ENCODE assay signal across 9 mouse cellular contexts in the genomic region with DNA sequence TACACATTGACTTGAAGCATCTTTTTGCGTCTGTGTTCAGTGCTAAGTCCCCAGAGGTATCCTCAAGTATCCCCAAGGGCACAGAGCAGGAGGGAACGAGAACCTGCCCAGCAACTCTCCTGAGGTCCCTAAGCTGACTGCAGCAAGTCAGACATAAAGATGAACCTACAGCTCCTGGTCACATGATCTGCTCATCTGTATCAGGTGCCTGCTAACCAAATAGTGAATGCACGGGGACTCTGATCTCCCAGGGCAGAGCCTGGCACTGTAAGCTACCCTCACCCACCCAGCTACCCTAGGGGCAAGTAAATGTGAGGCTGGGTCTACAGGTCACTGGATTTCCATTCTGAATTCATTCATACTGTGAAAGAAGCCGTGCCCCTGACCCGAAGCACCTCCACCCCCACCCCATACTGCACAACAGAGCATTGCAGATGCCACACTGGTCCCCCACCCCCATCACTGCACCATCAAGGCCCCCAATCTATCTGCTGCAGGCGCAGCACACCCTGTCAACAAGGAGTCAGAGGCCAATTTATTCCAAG. TPM values are rescaled to one million over a fixed set of nuclear protein-coding genes. Genes with fewer than 3 reads are reported as not detected.
DNase-seq lines count a peak whose midpoint lies in the region; ATAC-seq lines count a peak whose summit lies in the region.
"Had no signal": no experiment of that assay in that cellular context is flagged by ENCODE, and none has a peak within 500 bp of the region (broad histone marks: within the 10 kb centered on the region; RNA-seq: fewer than 3 reads in every experiment).

No protein-coding gene starts in this region.

- DNase-seq in kidney, postnatal 36 days = no peak
- no peak for DNase-seq in embryonic facial prominence, embryonic 11.5 days (ENCODE audit: low spot score)
- peak; percentile 20 for DNase-seq in naive thymus-derived CD4-positive, alpha-beta T cell, adult 2 months (ENCODE audit: low read depth)
- DNase-seq in urinary bladder, postnatal 14 days (ENCODE audit: low spot score) = no peak
- no peak for DNase-seq in thymus, postnatal 25 days

- H3K4me1 ChIP-seq in kidney, embryonic 15.5 days = peaks cover 32% of the 10 kb centered on the region
- H3K4me1 ChIP-seq in embryonic facial prominence, embryonic 11.5 days (ENCODE audit: control insufficient read depth, insufficient read depth, low read length) = no peaks in the 10 kb centered on the region; the same call in none of the 2 replicates
- peaks cover 57% of the 10 kb centered on the region for H3K4me1 ChIP-seq in hindbrain, embryonic 16.5 days (ENCODE audit: control insufficient read depth, insufficient read depth, low read depth, low read length)

- H3K9me3 ChIP-seq in kidney, embryonic 15.5 days (replicated peaks) = no peaks in the 10 kb centered on the region
- H3K9me3 ChIP-seq in embryonic facial prominence, embryonic 11.5 days (replicated peaks; ENCODE audit: control insufficient read depth, low read length) = no peaks in the 10 kb centered on the region
- no peaks in the 10 kb centered on the region for H3K9me3 ChIP-seq in hindbrain, embryonic 16.5 days (ENCODE audit: control insufficient read depth, low read length)

- ATAC-seq in kidney, embryonic 15.5 days (replicated peaks; ENCODE audit: low FRiP score) = no peak
- no peak for ATAC-seq in embryonic facial prominence, embryonic 11.5 days (replicated peaks; ENCODE audit: insufficient number of reproducible peaks, low FRiP score, low TSS enrichment, low read depth)
- ATAC-seq in hindbrain, embryonic 16.5 days = 0 out of 2 replicates have a peak, but pooled peaks have one; percentile 2
- no peak for ATAC-seq in megakaryocyte-erythroid progenitor cell, adult 5-6 weeks (replicated peaks; ENCODE audit: low FRiP score, low TSS enrichment, poor library complexity, severe bottlenecking)

- H3K27me3 ChIP-seq in kidney, embryonic 15.5 days = peaks cover 80% of the 10 kb centered on the region
- peaks cover 59% of the 10 kb centered on the region for H3K27me3 ChIP-seq in embryonic facial prominence, embryonic 11.5 days (ENCODE audit: control insufficient read depth, insufficient read depth, low read length)
- H3K27me3 ChIP-seq in hindbrain, embryonic 16.5 days (replicated peaks; ENCODE audit: control insufficient read depth, insufficient read depth, low read length) = no peaks in the 10 kb centered on the region

- H3K27ac ChIP-seq in kidney, embryonic 15.5 days = no peak overlapping the region
- no peak overlapping the region for H3K27ac ChIP-seq in embryonic facial prominence, embryonic 11.5 days (replicated peaks; ENCODE audit: low read depth, low read length)
- H3K27ac ChIP-seq in hindbrain, embryonic 16.5 days (ENCODE audit: low read depth, low read length) = peak overlapping the region; percentile 96

- 0 out of 2 replicates have a peak overlapping the region, but pooled peaks have one; percentile 67 for H3K9ac ChIP-seq in kidney, embryonic 15.5 days
- H3K9ac ChIP-seq in embryonic facial prominence, embryonic 11.5 days (replicated peaks; ENCODE audit: low read length) = peak overlapping the region; percentile 61; the same call in 1 of the 2 replicates
- H3K9ac ChIP-seq in hindbrain, embryonic 16.5 days (ENCODE audit: low read depth, low read length) = peak overlapping the region; percentile 98

- H3K4me2 ChIP-seq in kidney, embryonic 15.5 days = peak overlapping the region; percentile 98
- peak overlapping the region; percentile 19; the same call in 1 of the 2 replicates for H3K4me2 ChIP-seq in embryonic facial prominence, embryonic 11.5 days (ENCODE audit: low read depth, low read length)
- H3K4me2 ChIP-seq in hindbrain, embryonic 16.5 days (ENCODE audit: low read length) = peak overlapping the region; percentile 89

- H3K36me3 ChIP-seq in kidney, embryonic 15.5 days = no peaks in the 10 kb centered on the region
- H3K36me3 ChIP-seq in embryonic facial prominence, embryonic 11.5 days (replicated peaks; ENCODE audit: control insufficient read depth, insufficient read depth, low read depth, low read length) = no peaks in the 10 kb centered on the region
- H3K36me3 ChIP-seq in hindbrain, embryonic 16.5 days (ENCODE audit: control insufficient read depth, insufficient read depth, low read length) = no peaks in the 10 kb centered on the region; the same call in 1 of the 2 replicates

- 32% methylated on average over 6 of the region's 6 CpGs for WGBS in kidney, embryonic 15.5 days
- WGBS in embryonic facial prominence, embryonic 11.5 days = 22% methylated on average over 6 of the region's 6 CpGs
- 13% methylated on average over 6 of the region's 6 CpGs for WGBS in hindbrain, embryonic 16.5 days

- peak overlapping the region; percentile 76 for H3K4me3 ChIP-seq in kidney, embryonic 15.5 days (replicated peaks)
- H3K4me3 ChIP-seq in embryonic facial prominence, embryonic 11.5 days (ENCODE audit: low read depth, low read length) = peak overlapping the region; percentile 68
- peak overlapping the region; percentile 81 for H3K4me3 ChIP-seq in hindbrain, embryonic 16.5 days (ENCODE audit: low read length)

RNA-seq across cellular contexts. Expression of gene Dusp8, which starts 1.9 kb away (rescaled TPM):
- 2.6 and 2.9 TPM in 2 replicates for polyA plus RNA-seq in kidney, embryonic 15.5 days (2015; fragmentation: Nextera tagmentation; extraction: Ambion mirVana)
- 3.6 and 4.2 TPM in 2 replicates for polyA plus RNA-seq in embryonic facial prominence, embryonic 11.5 days (2014; fragmentation: Nextera tagmentation; extraction: Ambion mirVana)
- polyA plus RNA-seq in hindbrain, embryonic 16.5 days (2015; fragmentation: Nextera tagmentation; extraction: Ambion mirVana) = 109 and 117 TPM in 2 replicates
- 0.25 TPM in 1 of 2 replicates, not detected in the other for total RNA-seq in megakaryocyte-erythroid progenitor cell, adult 5-6 weeks (2014; fragmentation: Nextera tagmentation)
- total RNA-seq in megakaryocyte-erythroid progenitor cell, adult 5-6 weeks (2017) = 0.04 and 1.1 TPM in 2 replicates

RNA-seq across cellular contexts. Expression of gene Gm45618, which starts 26.8 kb away (rescaled TPM):
- polyA plus RNA-seq in kidney, embryonic 15.5 days (2015; fragmentation: Nextera tagmentation; extraction: Ambion mirVana) = not detected in 2 replicates
- polyA plus RNA-seq in embryonic facial prominence, embryonic 11.5 days (2014; fragmentation: Nextera tagmentation; extraction: Ambion mirVana) = not detected in 2 replicates
- 0.25 TPM in 2 replicates for polyA plus RNA-seq in hindbrain, embryonic 16.5 days (2015; fragmentation: Nextera tagmentation; extraction: Ambion mirVana)
- total RNA-seq in megakaryocyte-erythroid progenitor cell, adult 5-6 weeks (2014; fragmentation: Nextera tagmentation) = not detected in 2 replicates
- total RNA-seq in megakaryocyte-erythroid progenitor cell, adult 5-6 weeks (2017) = not detected in 2 replicates
- polyA plus RNA-seq: large intestine, adult 2 months had no signal

RNA-seq across cellular contexts. Expression of gene Mob2, which starts 32.9 kb away (rescaled TPM):
- 62.3 and 66.9 TPM in 2 replicates for polyA plus RNA-seq in kidney, embryonic 15.5 days (2015; fragmentation: Nextera tagmentation; extraction: Ambion mirVana)
- 60.2 and 62.9 TPM in 2 replicates for polyA plus RNA-seq in embryonic facial prominence, embryonic 11.5 days (2014; fragmentation: Nextera tagmentation; extraction: Ambion mirVana)
- 52.7 and 55.9 TPM in 2 replicates for polyA plus RNA-seq in hindbrain, embryonic 16.5 days (2015; fragmentation: Nextera tagmentation; extraction: Ambion mirVana)
- 39.5 and 41.5 TPM in 2 replicates for total RNA-seq in megakaryocyte-erythroid progenitor cell, adult 5-6 weeks (2014; fragmentation: Nextera tagmentation)
- 36.2 and 37.3 TPM in 2 replicates for total RNA-seq in megakaryocyte-erythroid progenitor cell, adult 5-6 weeks (2017)

RNA-seq across cellular contexts. Expression of gene Gm39115, which starts 42.1 kb away (rescaled TPM):
- polyA plus RNA-seq in kidney, embryonic 15.5 days (2015; fragmentation: Nextera tagmentation; extraction: Ambion mirVana) = not detected in 2 replicates
- not detected in 2 replicates for polyA plus RNA-seq in embryonic facial prominence, embryonic 11.5 days (2014; fragmentation: Nextera tagmentation; extraction: Ambion mirVana)
- polyA plus RNA-seq in hindbrain, embryonic 16.5 days (2015; fragmentation: Nextera tagmentation; extraction: Ambion mirVana) = 0.24 TPM in 2 replicates
- total RNA-seq in megakaryocyte-erythroid progenitor cell, adult 5-6 weeks (2014; fragmentation: Nextera tagmentation) = not detected in 2 replicates
- not detected in 2 replicates for total RNA-seq in megakaryocyte-erythroid progenitor cell, adult 5-6 weeks (2017)
- polyA plus RNA-seq: large intestine, adult 2 months had no signal

RNA-seq across cellular contexts. Expression of gene Gm45337, which starts 50.6 kb away (rescaled TPM):
- not detected in 2 replicates for polyA plus RNA-seq in kidney, embryonic 15.5 days (2015; fragmentation: Nextera tagmentation; extraction: Ambion mirVana)
- not detected in 2 replicates for polyA plus RNA-seq in embryonic facial prominence, embryonic 11.5 days (2014; fragmentation: Nextera tagmentation; extraction: Ambion mirVana)
- not detected in 2 replicates for polyA plus RNA-seq in hindbrain, embryonic 16.5 days (2015; fragmentation: Nextera tagmentation; extraction: Ambion mirVana)
- total RNA-seq in megakaryocyte-erythroid progenitor cell, adult 5-6 weeks (2014; fragmentation: Nextera tagmentation) = not detected in 2 replicates
- not detected in 2 replicates for total RNA-seq in megakaryocyte-erythroid progenitor cell, adult 5-6 weeks (2017)
- polyA plus RNA-seq: large intestine, adult 2 months had no signal

Comparison
In these comparisons a context has a peak if more than half of its experiments do, and no peak if none do; other contexts are left out.
1. H3K4me2 ChIP-seq: peak in every context shown above with its lines; median percentile 98 in kidney, embryonic 15.5 days; 89 in hindbrain, embryonic 16.5 days; 19 in embryonic facial prominence, embryonic 11.5 days.
2. RNA of gene Dusp8, which starts 1.9 kb away (polyA plus RNA-seq): 109 to 117 TPM in hindbrain, embryonic 16.5 days; 3.6 to 4.2 TPM in embryonic facial prominence, embryonic 11.5 days and 2.6 to 2.9 TPM in kidney, embryonic 15.5 days; every median in the first group is over 10 times any median in the second.
3. Peak in every context shown above with its lines, with median percentiles within 50 percentile points of each other: H3K4me3 ChIP-seq and H3K9ac ChIP-seq.